Mouse (Mus musculus): ENCODE data around the gene Gm10282. TPM values are rescaled to one million over a fixed set of nuclear protein-coding genes. Genes with fewer than 3 reads are reported as not detected.

The Gm10282 gene
- total RNA-seq, 2 experiments from 2014 or later: 30.9 to 31.2 TPM

DNA sequence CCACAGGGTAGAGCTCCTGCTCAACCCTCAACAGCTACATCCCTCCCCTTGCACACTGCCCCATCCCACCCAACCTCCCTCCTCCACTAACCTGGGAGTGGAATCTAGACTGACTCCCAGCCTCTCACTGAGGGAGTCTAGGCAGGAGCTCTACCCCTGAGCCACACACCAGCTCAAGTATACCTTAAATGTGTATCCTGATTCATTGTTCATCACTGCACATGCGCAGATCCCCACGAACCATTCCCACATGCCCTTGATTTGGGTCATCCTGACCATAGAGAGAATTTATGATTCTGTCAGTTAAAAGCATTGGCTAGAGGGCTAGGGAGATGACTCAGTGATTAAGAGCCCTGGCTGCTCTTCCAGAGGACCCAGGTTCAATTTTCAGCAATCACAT lies 42.3 kb downstream of the Gm10282 start:
- no peak for DNase-seq (ENCODE audit: low spot score in 2 of 2)

DNA sequence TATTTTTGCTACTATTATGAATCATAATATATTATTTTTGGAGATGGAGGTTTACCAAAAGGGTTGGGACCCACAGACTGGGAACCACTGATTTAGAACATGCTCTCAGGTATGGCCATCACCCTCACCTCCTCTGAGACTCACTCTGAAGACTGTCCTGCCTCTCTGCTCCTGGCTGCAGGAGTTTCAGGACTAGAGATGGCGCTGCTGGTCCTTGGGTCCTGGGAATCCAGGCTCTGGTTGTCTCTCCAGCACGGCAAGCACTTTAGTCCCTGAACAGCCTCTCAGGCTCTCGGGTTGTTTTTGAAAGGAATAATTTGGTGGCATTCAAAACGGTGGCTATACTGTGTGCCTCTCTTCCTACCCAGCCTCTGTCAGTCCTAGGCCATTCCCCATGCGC lies 43.2 kb downstream of the Gm10282 start:
- DNase-seq (ENCODE audit: low spot score in 2 of 2): no peak

DNA sequence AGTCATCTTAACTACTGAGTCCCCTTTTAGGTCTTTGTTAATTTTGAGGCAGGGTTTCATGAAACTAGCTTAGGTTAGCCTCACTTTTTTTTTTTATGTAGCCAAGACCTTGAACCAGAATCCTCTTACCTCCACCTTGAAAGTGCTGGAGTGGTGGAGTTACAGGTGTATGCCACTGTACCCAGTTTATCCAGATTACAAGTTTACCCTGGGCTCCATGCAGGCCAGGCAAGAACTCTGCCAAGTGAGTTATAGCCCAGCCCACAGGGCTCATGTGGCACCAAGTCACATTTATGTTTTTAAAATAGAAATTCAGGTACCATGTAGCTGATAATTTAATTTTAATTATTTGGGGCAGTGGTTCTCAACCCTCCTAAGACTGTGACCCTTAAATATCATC lies 43.6 kb downstream of the Gm10282 start:
- DNase-seq (ENCODE audit: low spot score in 2 of 2): no peak

DNA sequence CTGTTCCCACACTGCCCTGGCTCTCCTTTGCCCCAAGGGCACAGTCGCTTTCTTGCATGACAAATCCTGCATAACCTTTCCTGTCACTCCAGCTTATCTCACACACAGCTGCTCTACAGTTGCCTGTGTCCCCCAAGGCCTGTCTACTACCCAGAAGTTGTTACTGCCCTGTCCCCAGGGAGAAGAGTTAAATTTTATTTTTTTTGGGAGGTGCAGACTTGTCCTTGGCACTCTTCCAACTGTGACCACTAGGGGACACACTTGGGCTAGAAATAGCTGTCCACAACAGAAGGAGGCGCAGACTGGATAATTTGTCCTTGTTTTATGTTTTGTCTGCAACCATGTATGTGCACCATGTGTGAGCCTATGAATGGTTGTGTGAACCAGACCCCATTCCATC lies 44.0 kb downstream of the Gm10282 start:
- peak in 1 of 2 experiments; percentile 55 for DNase-seq (ENCODE audit: low spot score in 2 of 2)

DNA sequence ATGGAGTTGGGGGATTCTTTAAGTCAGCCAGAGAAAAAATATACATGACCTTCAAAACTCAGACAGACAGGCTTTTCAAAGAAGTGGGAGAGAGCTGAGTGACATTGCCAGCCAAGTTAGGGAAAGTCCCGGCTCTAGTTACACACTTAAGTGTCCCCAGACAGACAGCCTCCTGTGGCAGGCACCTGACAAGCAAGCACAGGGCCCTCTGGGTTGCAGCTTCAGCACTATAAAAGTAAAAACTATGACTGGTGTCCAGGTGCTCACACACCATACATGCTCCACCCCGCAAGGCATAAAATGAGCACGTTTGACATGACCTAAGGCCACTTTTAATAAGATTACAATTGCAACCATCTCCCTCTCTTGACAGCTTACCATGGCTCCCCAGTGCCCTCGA lies 44.5 kb downstream of the Gm10282 start:
- DNase-seq (ENCODE audit: low spot score in 2 of 2): no peak

DNA sequence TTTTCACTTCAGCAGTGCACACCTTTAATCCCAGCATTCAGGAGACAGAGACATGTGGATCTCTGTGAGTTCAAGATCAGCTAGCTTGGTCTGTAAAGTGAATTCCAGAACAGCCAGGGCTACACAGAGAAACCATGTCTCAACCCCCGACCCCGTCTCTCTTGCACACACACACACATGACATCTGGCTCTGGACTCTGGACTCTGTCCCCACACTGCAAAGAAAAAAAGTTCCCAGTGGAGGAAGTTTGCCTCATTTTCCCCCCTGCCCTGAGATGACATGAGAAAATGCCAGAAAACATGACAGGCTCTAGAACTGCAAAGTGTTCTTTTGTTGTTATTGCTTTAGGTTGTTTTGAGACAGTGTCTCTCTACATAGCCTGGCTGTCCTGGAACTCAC lies 45.2 kb downstream of the Gm10282 start:
- DNase-seq (ENCODE audit: low spot score in 2 of 2): no peak

DNA sequence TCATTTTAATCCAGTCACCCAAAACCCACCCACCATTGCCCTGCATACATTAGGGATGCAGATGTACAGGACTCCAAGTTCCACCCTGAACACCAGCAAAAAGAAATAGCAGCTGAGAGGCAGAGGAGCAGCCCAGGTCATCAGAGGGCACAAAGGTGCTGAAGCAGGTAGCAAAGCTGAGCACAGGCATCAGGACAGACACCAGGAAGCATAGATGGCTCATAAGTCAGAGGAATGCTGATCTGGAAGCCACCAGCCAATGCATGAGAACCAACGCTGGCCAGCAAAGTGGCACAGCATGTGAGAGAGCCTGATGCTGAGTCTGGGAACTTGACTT lies 47.2 kb downstream of the Gm10282 start:
- DNase-seq (ENCODE audit: low spot score in 2 of 2): no peak

DNA sequence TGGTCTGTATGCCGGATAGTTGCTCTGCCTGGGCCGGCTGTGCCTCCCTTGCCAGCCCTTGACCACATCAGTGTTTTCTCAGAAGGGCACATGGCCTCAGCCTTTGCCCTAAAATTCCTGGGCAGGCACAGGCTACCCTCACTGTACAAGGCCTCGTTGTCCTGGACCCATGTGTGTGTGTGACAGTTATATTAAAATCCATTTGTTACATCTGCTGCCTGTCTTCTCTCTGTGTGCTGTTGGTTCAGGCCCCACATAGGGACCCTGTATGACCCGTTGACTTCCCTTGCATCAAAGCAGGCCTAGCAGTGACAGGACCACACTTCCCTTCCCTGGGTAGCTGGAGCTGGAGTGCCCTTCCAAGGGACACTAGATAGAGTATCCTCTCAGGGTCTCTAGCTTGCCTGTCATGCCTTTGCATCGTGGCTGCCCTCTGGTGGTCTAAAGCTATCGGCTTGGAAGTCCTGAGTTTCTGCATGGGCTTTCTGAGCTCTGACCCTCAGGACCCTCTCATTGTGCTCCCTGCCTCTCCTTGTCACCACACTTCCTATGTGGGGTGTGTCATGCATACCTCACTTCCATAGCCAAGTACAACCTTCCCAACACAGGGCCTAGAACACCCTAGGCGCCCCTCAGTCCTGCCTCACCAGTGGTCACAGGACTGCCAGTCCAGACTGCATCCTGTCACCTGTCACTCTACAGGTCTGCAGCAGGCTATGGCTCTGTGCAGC lies 47.7 kb downstream of the Gm10282 start:
- no peak for DNase-seq (ENCODE audit: low spot score in 2 of 2)

Other genes starting within 250 kb of the Gm10282 start
- under 1 TPM in 1 of 2 experiments, not detected in 1; 0.08 TPM for gene Olfr373, start 222.1 kb downstream of the Gm10282 start, total RNA-seq (2021)
- gene Olfr374, start 198.2 kb downstream of the Gm10282 start, total RNA-seq (2021): not detected
- 100 to 1,000 TPM; 232 to 267 TPM for gene Tpm4, start 170.3 kb downstream of the Gm10282 start, total RNA-seq (2021)
- gene Rab8a, start 144.1 kb downstream of the Gm10282 start, total RNA-seq (2021): 10 to 100 TPM; 64.1 to 67.7 TPM
- not detected for gene Hsh2d, start 115.6 kb downstream of the Gm10282 start, total RNA-seq (2021)
- gene Cib3, start 92.4 kb downstream of the Gm10282 start, total RNA-seq (2021): not detected
- gene Gm11034, start 91.6 kb downstream of the Gm10282 start, total RNA-seq (2021): not detected
- 10 to 100 TPM; 67.3 to 72.7 TPM for gene Fam32a, start 85.5 kb downstream of the Gm10282 start, total RNA-seq (2021)
- 10 to 100 TPM; 75.7 to 81.1 TPM for gene Ap1m1, start 65.2 kb downstream of the Gm10282 start, total RNA-seq (2021)
- 10 to 100 TPM; 40.6 to 41.4 TPM for gene Klf2, start 13.8 kb upstream of the Gm10282 start, total RNA-seq (2021)
- gene Eps15l1, start 116.2 kb upstream of the Gm10282 start, total RNA-seq (2021): 10 to 100 TPM; 69.9 to 70.8 TPM
- gene Calr3, start 138.6 kb upstream of the Gm10282 start, total RNA-seq (2021): 1 to 10 TPM; 3.0 to 3.1 TPM
- gene 1700030K09Rik, start 138.6 kb upstream of the Gm10282 start, total RNA-seq (2021): 10 to 100 TPM in 1 of 2 experiments, 1 to 10 TPM in 1; 9.6 to 11.7 TPM
- 10 to 100 TPM; 81.3 to 86.7 TPM for gene Cherp, start 170.0 kb upstream of the Gm10282 start, total RNA-seq (2021)
- 10 to 100 TPM; 25.1 to 26.7 TPM for gene Slc35e1, start 187.4 kb upstream of the Gm10282 start, total RNA-seq (2021)
- 10 to 100 TPM; 12.0 to 13.2 TPM for gene Med26, start 243.0 kb upstream of the Gm10282 start, total RNA-seq (2021)

Measured in adrenal gland, postnatal 4 days (tissue).